In the genomic region with DNA sequence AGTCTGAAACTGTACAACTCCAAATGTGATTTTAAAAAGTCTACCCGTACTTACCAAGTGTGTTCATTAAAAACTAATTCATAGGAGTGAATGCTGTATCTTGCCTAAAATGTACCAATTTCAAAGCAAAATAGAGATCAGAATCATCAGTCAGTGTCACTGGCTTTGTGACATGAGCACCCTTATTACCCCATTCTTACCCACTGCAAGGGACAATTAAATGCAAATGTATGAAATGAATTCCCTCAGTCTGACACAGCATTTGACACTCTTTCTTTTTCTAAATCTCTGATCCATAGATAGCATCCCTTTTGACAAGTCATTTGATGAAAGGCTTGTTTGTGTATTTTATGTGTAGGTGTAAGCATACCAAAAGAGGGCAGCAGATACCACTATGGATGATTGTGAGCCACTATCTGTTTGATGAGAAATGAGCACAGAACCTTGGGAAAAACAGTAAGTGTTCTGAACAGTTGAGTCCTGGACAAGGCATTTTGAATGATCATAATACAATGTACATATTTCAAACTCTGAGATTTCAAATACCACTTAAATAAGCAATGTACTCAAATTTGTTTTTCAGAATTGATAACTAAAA, we compare ENCODE assay signal across 12 mouse cellular contexts.
DNase-seq lines count a peak whose midpoint lies in the region; ATAC-seq and TF ChIP-seq lines count a peak whose summit lies in the region.
"Had no signal": no experiment of that assay in that cellular context is flagged by ENCODE, and none has a peak within 500 bp of the region (broad histone marks: within the 10 kb centered on the region; RNA-seq: fewer than 3 reads in every experiment).

No protein-coding gene starts in this region.

- ATAC-seq in embryonic facial prominence, embryonic 11.5 days (replicated peaks; ENCODE audit: insufficient number of reproducible peaks, low FRiP score, low TSS enrichment, low read depth): no peak
- no peak for ATAC-seq in monocyte, adult 5-6 weeks (replicated peaks; ENCODE audit: insufficient number of reproducible peaks, low FRiP score, low TSS enrichment, poor library complexity, severe bottlenecking)

- peak; percentile 57 for TF ChIP-seq RAD21 in MEL (IDR thresholded peaks at IDR 0.05; ENCODE audit: low read depth, low read length)

- H3K36me3 ChIP-seq in embryonic facial prominence, embryonic 11.5 days (replicated peaks; ENCODE audit: control insufficient read depth, insufficient read depth, low read depth, low read length): no peaks in the 10 kb centered on the region
- peaks cover 7% of the 10 kb centered on the region; the same call in 1 of the 2 replicates for H3K36me3 ChIP-seq in embryonic facial prominence, embryonic 10.5 days (replicated peaks)
- H3K36me3 ChIP-seq in MEL (ENCODE audit: control insufficient read depth in 1 of 2, insufficient read depth in 2 of 2, low read length in 2 of 2): no peaks in the 10 kb centered on the region
- H3K36me3 ChIP-seq: neural tube, embryonic 12.5 days had no signal

- H3K79me2 ChIP-seq in MEL (ENCODE audit: control insufficient read depth, insufficient read depth, low read length, poor library complexity): no peaks in the 10 kb centered on the region

- no peaks in the 10 kb centered on the region for H3K4me1 ChIP-seq in embryonic facial prominence, embryonic 11.5 days (ENCODE audit: control insufficient read depth, insufficient read depth, low read length)
- H3K4me1 ChIP-seq in embryonic facial prominence, embryonic 10.5 days: no peaks in the 10 kb centered on the region
- H3K4me1 ChIP-seq in MEL (ENCODE audit: control insufficient read depth in 1 of 2, insufficient read depth in 2 of 2, low read length in 2 of 2): no peaks in the 10 kb centered on the region
- H3K4me1 ChIP-seq: neural tube, embryonic 12.5 days had no signal

- H3K27me3 ChIP-seq in embryonic facial prominence, embryonic 11.5 days (ENCODE audit: control insufficient read depth, insufficient read depth, low read length): no peaks in the 10 kb centered on the region
- no peaks in the 10 kb centered on the region for H3K27me3 ChIP-seq in embryonic facial prominence, embryonic 10.5 days (replicated peaks; ENCODE audit: low read depth, poor library complexity, severe bottlenecking)
- peaks cover 0 to 5% of the 10 kb centered on the region in 2 experiments; a peak in 2 of 4 replicates for H3K27me3 ChIP-seq in MEL (ENCODE audit: control insufficient read depth in 1 of 2, insufficient read depth in 2 of 2, low read length in 2 of 2)
- H3K27me3 ChIP-seq: CH12.LX; neural tube, embryonic 12.5 days had no signal

- H3K9ac ChIP-seq in embryonic facial prominence, embryonic 11.5 days (replicated peaks; ENCODE audit: low read length): no peak overlapping the region
- H3K9ac ChIP-seq in MEL (ENCODE audit: control insufficient read depth, low read depth, low read length, poor library complexity, severe bottlenecking): no peak overlapping the region
- H3K9ac ChIP-seq: neural tube, embryonic 12.5 days had no signal

- no peak for TF ChIP-seq POLR2A in MEL (IDR thresholded peaks at IDR 0.05; ENCODE audit: control insufficient read depth in 1 of 2, insufficient read depth in 1 of 2, low read depth in 1 of 2, low read length in 2 of 2, poor library complexity in 1 of 2)

- no peak overlapping the region for H3K4me3 ChIP-seq in embryonic facial prominence, embryonic 11.5 days (ENCODE audit: low read depth, low read length)
- H3K4me3 ChIP-seq in embryonic facial prominence, embryonic 10.5 days: no peak overlapping the region
- H3K4me3 ChIP-seq in MEL (ENCODE audit: control insufficient read depth in 1 of 2, insufficient read depth in 1 of 2, low read depth in 2 of 2, low read length in 2 of 2): no peak overlapping the region
- H3K4me3 ChIP-seq: neural tube, embryonic 12.5 days had no signal

- TF ChIP-seq CTCF in MEL (IDR thresholded peaks at IDR 0.05 in 2 of 3, conservative IDR thresholded peaks at IDR 0.05 in 1 of 3; ENCODE audit: control insufficient read depth in 1 of 3, insufficient read depth in 1 of 3, low read depth in 2 of 3, low read length in 3 of 3, poor library complexity in 1 of 3, severe bottlenecking in 1 of 3): peak in 1 of 3 experiments; percentile 50; a peak in 2 of 6 replicates

- no peaks in the 10 kb centered on the region for H3K9me3 ChIP-seq in embryonic facial prominence, embryonic 11.5 days (replicated peaks; ENCODE audit: control insufficient read depth, low read length)
- no peaks in the 10 kb centered on the region for H3K9me3 ChIP-seq in embryonic facial prominence, embryonic 10.5 days
- H3K9me3 ChIP-seq in MEL (replicated peaks; ENCODE audit: insufficient read depth, low read length): no peaks in the 10 kb centered on the region
- H3K9me3 ChIP-seq: neural tube, embryonic 12.5 days had no signal

- no peak overlapping the region for H3K4me2 ChIP-seq in embryonic facial prominence, embryonic 11.5 days (ENCODE audit: low read depth, low read length)
- H3K4me2 ChIP-seq: liver, embryonic 11.5 days; neural tube, embryonic 12.5 days had no signal

- TF ChIP-seq EP300 in MEL (IDR thresholded peaks at IDR 0.05; ENCODE audit: low read depth in 1 of 2, low read length in 2 of 2): no peak

- peak; percentile 17 for DNase-seq in embryonic facial prominence, embryonic 11.5 days (ENCODE audit: low spot score)
- DNase-seq in embryonic facial prominence, embryonic 10.5 days (ENCODE audit: low spot score): no peak
- peak; percentile 22 for DNase-seq in layer of hippocampus, adult 11-12 months (ENCODE audit: low spot score)
- DNase-seq in layer of hippocampus, postnatal 36 days: no peak
- DNase-seq in MEL (ENCODE audit: low read depth, low spot score): no peak
- peak; percentile 21 for DNase-seq in embryo, embryonic 11 days
- DNase-seq in urinary bladder, adult 2 months (ENCODE audit: low spot score): no peak
- DNase-seq: kidney, adult 11 months had no signal

- 93% methylated on average over 1 of the region's 1 CpGs for WGBS in embryonic facial prominence, embryonic 11.5 days
- WGBS in embryonic facial prominence, embryonic 10.5 days: 89% methylated on average over 1 of the region's 1 CpGs

- no peak overlapping the region for H3K27ac ChIP-seq in embryonic facial prominence, embryonic 11.5 days (replicated peaks; ENCODE audit: low read depth, low read length)
- H3K27ac ChIP-seq in embryonic facial prominence, embryonic 10.5 days (replicated peaks): no peak overlapping the region
- no peak overlapping the region for H3K27ac ChIP-seq in MEL (ENCODE audit: control insufficient read depth, low read depth, low read length)
- H3K27ac ChIP-seq: neural tube, embryonic 12.5 days had no signal

TF ChIP-seq in MEL, 35 proteins besides CTCF, POLR2A, EP300 and RAD21:
- TF ChIP-seq MYB (IDR thresholded peaks at IDR 0.05; ENCODE audit: low read depth, low read length) (no peak), CHD1 (IDR thresholded peaks at IDR 0.05; ENCODE audit: low read depth, low read length) (no peak), ZC3H11A (IDR thresholded peaks at IDR 0.05; ENCODE audit: low read depth, low read length) (peak; percentile 28; the same call in 1 of the 2 replicates), SMC3 (IDR thresholded peaks at IDR 0.05; ENCODE audit: low read depth, low read length) (peak; percentile 55)

Comparison
In these comparisons a context has a peak if more than half of its experiments do, and no peak if none do; other contexts are left out.
1. DNase-seq: peak in embryonic facial prominence, embryonic 11.5 days (single experiment), layer of hippocampus, adult 11-12 months (single experiment) and embryo, embryonic 11 days (single experiment); none in embryonic facial prominence, embryonic 10.5 days (single experiment), layer of hippocampus, postnatal 36 days (0 of 2), MEL (single experiment) and urinary bladder, adult 2 months (single experiment).